Mouse (Mus musculus) CH12.LX (cell line): ENCODE results near the gene Atg2b.
A peak's percentile ranks its signal among the peaks of the same experiment; 100 is the strongest.

Experiments
- CTCF ChIP-seq, 2 experiments: IDR thresholded peaks in 1 of 2; conservative IDR thresholded peaks in 1 of 2; 2 replicates each; pipeline ENCODE4 v1.5.1; 2011 to 2012; ENCODE audit warnings: low read depth in 2 of 2, low read length in 2 of 2, improper control_type of control experiment in 1 of 2, inconsistent platforms in 1 of 2, mild to moderate bottlenecking in 1 of 2, moderate library complexity in 1 of 2
- E2F4 ChIP-seq: IDR thresholded peaks from 2 replicates; pipeline ENCODE4 v1.6.1; 2011; ENCODE audit warnings: low read depth, low read length, improper control_type of control experiment; ENCODE audit not compliant: insufficient replicate concordance
- GABPA ChIP-seq: IDR thresholded peaks from 2 replicates; pipeline ENCODE4 v1.6.1; 2012; ENCODE audit warnings: low read depth, low read length, improper control_type of control experiment, inconsistent platforms; ENCODE audit not compliant: insufficient replicate concordance
- HCFC1 ChIP-seq: IDR thresholded peaks from 2 replicates; pipeline ENCODE4 v1.6.1; 2012; ENCODE audit warnings: low read depth, mild to moderate bottlenecking, inconsistent platforms, low read length, improper control_type of control experiment
- KAT2A ChIP-seq: IDR thresholded peaks from 2 replicates; pipeline ENCODE4 v1.6.1; 2012; ENCODE audit warnings: low read length, improper control_type of control experiment, inconsistent platforms; ENCODE audit not compliant: insufficient replicate concordance
- MXI1 ChIP-seq: IDR thresholded peaks from 2 replicates; pipeline ENCODE4 v1.6.1; 2011; ENCODE audit warnings: mild to moderate bottlenecking, low read depth, low read length, improper control_type of control experiment
- POLR2A ChIP-seq: IDR thresholded peaks from 2 replicates; pipeline ENCODE4 v1.6.1; 2011; ENCODE audit warnings: low read depth, mild to moderate bottlenecking, improper control_type of control experiment, low read length
- TCF12 ChIP-seq: IDR thresholded peaks from 2 replicates; pipeline ENCODE4 v1.6.1; 2014; ENCODE audit warnings: low read depth, mild to moderate bottlenecking, inconsistent platforms, low read length, improper control_type of control experiment

- TF ChIP-seq MXI1 (peak; percentile 62), POLR2A (no peak), CTCF (conservative IDR thresholded peaks at IDR 0.05 in 1 of 2, IDR thresholded peaks at IDR 0.05 in 1 of 2; ENCODE audit: low read depth in 2 of 2, low read length in 2 of 2) (no peak), E2F4 (no peak), HCFC1 (peak; percentile 45), KAT2A (no peak), GABPA (no peak), TCF12 (no peak)
Measured at GRCm38 (mm10) chr12:105683933-105684901, 794 bp downstream of the Atg2b start, which contains the start of gene Gskip.
